Mouse (Mus musculus) gastrocnemius, adult 18-20 months (tissue): ENCODE measurements around the gene Gna14. TPM values are rescaled to one million over a fixed set of nuclear protein-coding genes. Genes with fewer than 3 reads are reported as not detected.

ENCODE experiments used
- DNase-seq: peaks from one replicate; pipeline ENCODE4 v3.0.0; 2021; ENCODE audit warnings: low spot score
- long read RNA-seq, 2 experiments: library from polyadenylated mRNA; stranded (forward); transcript quantifications; one replicate each; pipeline ENCODE4 v2.0.0; 2021
- total RNA-seq, 2 experiments: library from RNA; stranded (reverse); gene quantifications; 2 replicates each; pipeline ENCODE4 v1.2.3; 2021

The Gna14 gene
- 1 to 10 TPM in 1 of 2 experiments, under 1 TPM in 1; 0.64 to 1.5 TPM for total RNA-seq
- long read RNA-seq, experiment 1, partial matches to known transcripts: 0 of 3 reads
- long read RNA-seq, experiment 1, other reads (novel, unspliced or antisense): 0 of 3 reads
- long read RNA-seq, experiment 2, partial matches to known transcripts: 0 of 2 reads
- long read RNA-seq, experiment 2, other reads (novel, unspliced or antisense): 0 of 2 reads

DNA sequence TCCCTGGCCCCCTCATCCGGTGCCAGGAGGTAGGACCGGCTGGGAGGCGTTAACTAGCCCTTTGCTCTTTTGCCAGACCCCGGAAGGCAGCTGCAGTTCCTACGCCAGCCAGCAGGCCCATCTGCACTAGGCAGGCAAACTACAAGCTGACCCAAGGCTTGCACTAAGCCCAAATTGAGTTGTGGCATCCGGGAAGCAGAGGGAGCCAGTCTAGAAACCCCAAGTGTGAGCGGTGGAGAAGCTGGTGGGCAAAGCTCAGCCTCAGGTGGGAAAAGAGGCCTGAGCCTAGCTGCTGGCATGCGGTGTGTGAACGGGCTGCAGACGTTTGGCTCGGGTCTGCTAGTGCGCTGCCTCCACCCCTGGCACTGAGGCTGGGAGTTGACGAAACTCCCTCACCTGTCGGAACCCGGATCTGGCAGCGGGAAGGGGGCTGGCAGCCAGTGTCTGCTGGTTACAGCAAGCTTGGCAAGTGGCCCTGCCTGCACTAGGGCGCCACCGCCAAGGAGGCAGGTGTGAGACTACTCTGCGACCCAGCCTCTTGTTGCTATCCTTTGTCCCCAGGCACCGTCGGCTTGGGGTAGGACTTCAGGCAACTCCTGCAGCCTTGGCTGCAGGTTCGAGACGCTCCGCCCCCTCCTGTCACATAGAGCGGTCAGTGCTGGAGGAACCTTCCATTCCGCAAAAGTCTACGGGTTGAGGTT is at the start of gene Gna14:
Gna14 (plus strand) TSS at position 232 of the 701 bp plus-strand sequence.
- peak; percentile 80 for DNase-seq

- DNase-seq: peak; percentile 16
Observed at GRCm38 (mm10) chr19:16386514-16386913, 49.0 kb upstream of the Gna14 start.

DNA sequence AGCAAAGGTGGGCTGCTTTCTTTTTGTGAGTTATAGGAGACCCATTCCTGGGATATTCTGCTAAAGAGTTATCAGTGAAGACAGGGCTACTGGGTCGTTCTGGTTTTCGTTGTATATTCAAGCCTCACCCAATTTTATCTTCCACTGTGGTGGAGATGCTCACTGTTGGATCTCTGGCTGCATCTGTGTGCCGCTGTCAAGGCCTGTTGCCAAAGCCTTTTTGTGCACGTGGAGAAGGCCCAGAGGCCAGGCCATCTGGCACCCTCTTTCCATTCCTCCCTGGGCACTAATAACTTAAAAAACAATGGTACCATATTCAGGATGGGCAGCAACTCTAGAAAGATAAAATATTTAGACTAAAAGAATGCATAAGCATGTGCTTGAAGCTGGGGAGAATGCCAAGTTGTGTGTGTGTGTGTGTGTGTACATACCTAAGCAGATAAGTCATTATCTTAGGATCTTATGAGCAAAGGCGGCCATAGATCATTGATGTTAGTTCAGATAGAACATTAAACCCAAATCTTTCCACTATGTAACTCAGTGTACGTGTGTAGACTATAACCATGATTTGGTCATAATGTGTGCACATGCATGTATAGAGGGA is 45.3 kb upstream of the Gna14 start:
- DNase-seq: no peak

DNA sequence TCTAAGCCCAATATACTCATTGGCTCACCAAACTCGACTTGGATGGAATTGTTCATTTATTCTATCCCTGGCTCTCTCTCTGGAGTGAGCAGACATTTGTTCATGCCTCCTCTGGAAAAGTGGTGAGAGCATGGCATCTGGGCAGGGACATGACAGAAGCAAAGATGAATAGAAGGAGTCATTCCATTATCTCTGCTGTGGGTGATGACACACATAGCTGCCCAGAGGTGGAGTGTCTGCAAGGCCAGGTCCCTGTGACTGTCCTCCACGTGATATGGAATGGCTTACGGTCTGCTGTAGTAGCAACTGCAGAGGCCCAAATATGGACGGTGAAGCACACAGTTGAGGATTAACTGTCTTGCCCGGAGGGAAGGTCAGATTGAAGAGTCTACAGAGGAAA is 41.2 kb upstream of the Gna14 start:
- no peak for DNase-seq

GRCm38 (mm10) chr19:16403101-16403500 is 32.5 kb upstream of the Gna14 start:
- no peak for DNase-seq

- DNase-seq: no peak
Observed at GRCm38 (mm10) chr19:16407727-16408126, 27.8 kb upstream of the Gna14 start.

DNA sequence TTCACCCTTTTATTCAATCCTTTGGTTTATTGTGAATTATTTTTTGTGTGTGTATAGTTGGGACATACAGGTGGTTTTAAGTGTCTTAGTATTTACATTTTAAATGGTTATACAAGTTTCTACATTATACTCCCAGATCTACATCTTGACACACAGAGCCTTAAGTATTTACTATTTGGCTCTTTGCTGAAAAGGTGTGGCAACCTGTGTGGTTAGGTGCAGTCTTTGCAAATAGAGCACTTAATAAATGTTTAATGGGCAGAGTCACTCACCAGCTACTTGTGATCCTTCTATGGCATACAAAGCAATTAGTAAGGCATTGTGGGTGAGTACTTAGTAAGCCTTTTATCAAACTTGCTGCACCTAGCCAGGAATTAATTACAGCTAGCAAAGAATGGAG is 24.3 kb upstream of the Gna14 start:
- no peak for DNase-seq

DNA sequence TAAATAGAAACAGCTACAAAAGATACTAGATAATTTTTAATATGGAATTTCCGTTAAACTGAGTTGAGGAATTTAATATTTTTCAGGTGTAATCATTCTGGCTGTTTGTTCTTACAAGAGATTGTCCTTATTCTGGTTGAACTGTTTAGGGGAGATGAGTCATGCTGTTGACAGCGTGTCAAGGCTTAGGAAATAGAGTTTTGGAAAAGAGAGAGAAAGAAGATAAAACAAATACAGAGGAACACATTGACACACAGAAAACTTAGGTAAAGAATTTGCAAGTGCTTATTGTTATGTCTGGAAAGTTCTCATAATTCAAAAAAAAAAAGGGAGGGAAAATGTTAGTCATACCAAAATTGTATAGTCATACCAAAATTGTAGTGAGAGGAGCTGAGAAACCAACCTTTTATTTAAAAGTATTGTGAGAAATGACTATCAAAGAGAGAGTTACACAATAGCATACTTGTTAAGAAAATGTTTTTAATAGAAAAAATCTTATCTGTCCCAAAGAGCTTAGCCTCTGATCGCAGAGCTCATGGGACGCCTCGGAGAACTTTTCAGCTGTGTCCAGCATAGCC is 17.4 kb upstream of the Gna14 start:
- no peak for DNase-seq

- DNase-seq: no peak
Observed at GRCm38 (mm10) chr19:16425596-16425995, 10.0 kb upstream of the Gna14 start.

GRCm38 (mm10) chr19:16431368-16431767 is 4.2 kb upstream of the Gna14 start:
- DNase-seq: no peak

DNA sequence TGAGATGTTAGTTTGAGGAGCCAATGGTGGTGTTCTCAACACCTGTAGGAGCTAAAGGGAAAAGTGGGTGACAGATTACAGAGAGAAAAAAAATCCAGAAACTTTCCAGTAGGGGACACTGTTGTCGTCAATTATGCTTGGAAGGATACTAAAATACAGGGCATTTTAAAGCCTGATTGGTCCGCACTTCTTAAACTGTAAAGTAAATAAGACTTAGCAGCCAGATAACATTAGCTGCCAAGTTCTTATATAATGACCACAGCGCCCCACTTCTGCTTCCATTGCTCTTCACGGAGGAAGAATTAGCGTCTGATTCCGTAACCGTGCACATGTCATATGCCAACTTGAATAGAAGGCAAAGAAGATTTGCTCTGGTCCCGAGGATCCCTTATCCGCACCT is 683 bp upstream of the Gna14 start:
- DNase-seq: peak; percentile 35

GRCm38 (mm10) chr19:16436335-16437169 is 990 bp downstream of the Gna14 start:
- DNase-seq: peak; percentile 4

GRCm38 (mm10) chr19:16437170-16437483 is 1.6 kb downstream of the Gna14 start:
- no peak for DNase-seq

GRCm38 (mm10) chr19:16437906-16438305 is 2.3 kb downstream of the Gna14 start:
- no peak for DNase-seq

GRCm38 (mm10) chr19:16439278-16439677 is 3.7 kb downstream of the Gna14 start:
- DNase-seq: no peak

DNA sequence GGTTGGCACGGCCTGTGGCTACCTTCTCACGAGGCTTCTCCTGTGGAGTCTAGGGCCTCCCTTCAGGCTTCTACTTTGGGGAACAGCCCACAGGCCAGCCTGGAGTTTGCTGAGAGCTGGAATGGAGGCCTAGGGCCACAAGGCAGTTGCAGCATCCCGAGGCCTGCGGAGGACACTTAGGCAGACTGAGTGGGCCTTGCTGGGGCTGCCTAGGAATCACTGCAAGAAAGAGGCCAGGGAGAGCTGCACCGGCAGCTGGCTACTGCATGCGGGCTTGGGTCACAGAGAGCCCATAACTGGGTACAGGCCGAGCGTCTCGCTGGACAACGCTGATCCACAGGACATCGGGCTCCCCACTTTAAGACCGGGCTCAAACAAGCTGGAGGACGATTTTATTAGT is 4.3 kb downstream of the Gna14 start:
- no peak for DNase-seq

DNA sequence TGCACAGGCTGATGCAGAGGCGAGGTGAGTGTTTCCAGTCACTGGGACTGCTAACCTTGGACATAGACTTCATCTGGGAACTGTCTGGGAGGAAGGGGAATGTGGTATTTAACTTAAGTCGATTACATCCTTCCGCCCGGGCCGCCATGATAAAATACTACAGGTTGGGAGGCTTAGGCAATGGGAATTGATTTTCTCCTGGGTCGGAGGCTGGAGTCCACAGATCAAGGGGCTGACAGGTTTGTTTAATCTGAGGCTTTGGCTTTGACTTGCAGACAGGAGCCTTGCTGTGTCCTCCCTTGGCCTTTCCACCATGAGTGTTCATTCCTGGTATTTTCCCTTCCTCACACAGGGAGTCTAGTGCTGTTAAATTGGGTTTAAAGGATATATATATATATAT is 5.8 kb downstream of the Gna14 start:
- no peak for DNase-seq

DNA sequence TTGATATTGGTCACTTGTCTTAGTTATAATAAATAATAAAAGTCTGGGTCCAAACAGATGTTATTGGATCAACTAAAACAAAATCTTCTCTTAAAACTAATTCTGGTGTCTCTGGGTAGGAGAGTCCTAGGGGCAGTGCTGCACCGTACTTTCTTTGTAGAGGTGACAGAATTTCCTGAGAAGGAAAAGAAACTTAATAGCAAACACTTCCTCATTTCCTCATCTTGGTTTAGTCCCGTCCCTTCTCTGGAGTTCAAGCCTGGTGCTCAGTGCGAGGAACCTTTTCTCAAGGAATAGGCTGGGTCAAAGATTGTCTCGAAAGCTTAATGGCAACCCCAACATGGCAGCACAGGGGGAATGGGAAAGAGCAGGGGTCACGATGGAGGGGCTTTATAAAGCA is 7.8 kb downstream of the Gna14 start:
- DNase-seq: no peak

DNA sequence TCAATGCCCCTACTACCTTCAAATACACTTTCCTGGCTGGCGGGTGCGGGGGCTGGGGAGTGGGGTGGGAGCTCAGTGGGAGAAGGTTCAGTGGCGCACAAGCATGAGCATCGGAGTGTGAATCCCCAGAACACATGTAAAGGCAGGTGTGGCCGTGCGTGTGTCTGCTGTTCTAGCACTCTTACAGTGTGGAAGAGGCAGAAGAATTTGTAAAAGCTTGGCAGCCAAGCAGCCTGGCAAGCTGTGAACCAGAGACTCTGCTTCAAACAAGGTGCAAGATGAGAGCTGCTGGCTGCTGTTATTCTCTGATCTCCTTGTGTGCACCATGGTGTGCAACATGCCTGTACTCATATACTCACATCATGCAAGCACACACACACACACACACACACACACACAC is 11.1 kb downstream of the Gna14 start:
- no peak for DNase-seq

DNA sequence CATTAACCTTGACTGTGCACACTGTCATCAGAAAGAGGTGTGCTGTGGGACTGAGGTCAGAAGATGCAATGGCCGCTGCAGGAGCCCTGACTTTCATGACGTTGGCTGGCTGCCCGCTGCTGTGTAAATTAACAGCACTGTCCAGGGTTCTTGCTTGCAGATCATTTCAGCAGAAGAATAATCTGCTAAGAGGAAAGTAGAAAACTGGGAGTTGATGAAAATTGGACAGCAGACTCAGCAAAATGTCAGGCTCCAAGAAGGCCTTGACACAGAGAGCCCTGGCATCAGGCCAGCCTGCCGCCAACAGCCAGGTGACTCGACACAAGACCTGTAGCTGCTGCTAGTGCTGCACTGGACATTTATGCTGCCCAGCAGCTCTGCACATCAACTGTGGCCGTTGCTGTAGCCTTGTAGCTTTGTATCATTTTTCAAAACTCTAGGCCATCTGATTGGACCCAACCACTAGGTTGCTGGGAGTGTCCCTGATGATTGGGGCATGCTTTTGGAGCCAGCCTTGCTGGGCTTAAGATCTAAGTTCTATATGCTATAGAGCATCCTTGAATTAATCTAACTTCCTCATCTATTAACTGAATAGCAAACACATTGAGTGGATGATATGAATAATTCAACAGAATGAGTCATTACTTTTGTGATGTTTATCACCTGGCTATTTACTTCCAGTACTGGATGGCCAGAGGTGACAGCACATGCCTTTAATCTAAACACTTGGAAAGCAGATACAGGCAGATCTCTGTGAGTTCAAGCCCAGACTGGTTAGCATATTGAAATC is 12.5 kb downstream of the Gna14 start:
- DNase-seq: no peak

- no peak for DNase-seq
Observed at GRCm38 (mm10) chr19:16448796-16449195, 13.2 kb downstream of the Gna14 start.
